Mouse (Mus musculus) embryonic facial prominence, embryonic 14.5 days (tissue): ENCODE data around the gene Gcnt3. TPM values are rescaled to one million over a fixed set of nuclear protein-coding genes. Genes with fewer than 3 reads are reported as not detected.

Source experiments
- ATAC-seq: fragments of 200-750 bp; cut with Nextera tagmentation; 2 replicates; pipeline ENCODE4 v1.8.0; 2017; ENCODE audit warnings: low read depth, moderate number of reproducible peaks, moderate TSS enrichment
- DNase-seq: peaks from one replicate; pipeline ENCODE4 v3.0.0-alpha.2; 2015; ENCODE audit warnings: low spot score
- H3K27ac ChIP-seq: fragments of 300-500 bp; sonication (generic); replicated peaks from 2 replicates; pipeline ENCODE4 v1.5.1; 2014; ENCODE audit warnings: low read depth, mild to moderate bottlenecking, low read length, moderate library complexity
- H3K27me3 ChIP-seq: fragments of 300-500 bp; sonication (generic); replicated peaks from 2 replicates; pipeline ENCODE4 v1.6.1; 2014; ENCODE audit warnings: low read length; ENCODE audit not compliant: control insufficient read depth, insufficient read depth
- H3K36me3 ChIP-seq: fragments of 300-500 bp; sonication (generic); 2 replicates; pipeline ENCODE4 v1.6.1; 2014; ENCODE audit warnings: low read length, mixed read lengths; ENCODE audit not compliant: control insufficient read depth, insufficient read depth
- H3K4me1 ChIP-seq: fragments of 300-500 bp; sonication (generic); 2 replicates; pipeline ENCODE4 v1.6.1; 2014; ENCODE audit warnings: antibody characterized with exemption, low read length; ENCODE audit not compliant: control insufficient read depth, insufficient read depth
- H3K4me2 ChIP-seq: fragments of 300-500 bp; sonication (generic); 2 replicates; pipeline ENCODE4 v1.6.1; 2014; ENCODE audit warnings: low read depth, mild to moderate bottlenecking, low read length, moderate library complexity, mixed read lengths
- H3K4me3 ChIP-seq: fragments of 300-500 bp; sonication (generic); 2 replicates; pipeline ENCODE4 v1.5.1; 2014; ENCODE audit warnings: low read depth, mild to moderate bottlenecking, low read length
- H3K9ac ChIP-seq: fragments of 300-500 bp; sonication (generic); 2 replicates; pipeline ENCODE4 v1.6.1; 2014; ENCODE audit warnings: low read depth, mild to moderate bottlenecking, low read length, moderate library complexity, mixed read lengths
- H3K9me3 ChIP-seq: fragments of 300-500 bp; sonication (generic); 2 replicates; pipeline ENCODE4 v1.6.1; 2016; ENCODE audit warnings: low read length; ENCODE audit not compliant: control insufficient read depth
- WGBS: fragments of 180-500 bp; shearing (Covaris S2); extraction: QIAGEN DNeasy Blood & Tissue Kit; methylation state at CpG from one replicate; pipeline ENCODE4 v1.1.7; 2014; 5-methylcytosine and 5-hydroxymethylcytosine counted together
- polyA plus RNA-seq: library from polyadenylated mRNA; unstranded; fragments of >200 nt; fragmentation: Nextera tagmentation; extraction: Ambion mirVana; gene quantifications from 2 replicates; pipeline ENCODE4 v1.2.1, GENCODE M21; 2014

The Gcnt3 gene
- polyA plus RNA-seq, 1 experiment from 2014 or later = 0.06 TPM

DNA sequence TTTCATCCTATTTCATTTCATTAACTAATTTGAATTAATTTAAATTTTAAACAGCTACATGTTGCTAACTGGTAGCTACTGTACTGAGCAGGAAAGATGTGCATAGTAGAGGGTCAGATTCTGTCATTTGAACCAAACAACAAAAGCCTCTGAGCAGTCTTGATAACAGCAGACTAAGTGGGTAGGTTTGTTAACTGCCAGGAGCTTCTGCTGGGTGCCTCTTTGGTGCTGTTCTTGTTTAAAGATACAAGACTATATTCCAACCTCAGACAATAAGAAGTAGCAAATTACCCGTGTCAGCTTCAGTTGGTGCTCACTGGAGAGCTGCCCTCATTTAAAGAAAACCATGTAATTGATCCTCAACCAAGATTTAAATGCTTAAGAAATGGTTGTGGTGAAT lies 16.3 kb downstream of the Gcnt3 start:
- ATAC-seq (no peak), DNase-seq (no peak)
- Histone ChIP-seq H3K4me3 (no peak overlapping the region), H3K27ac (no peak overlapping the region), H3K27me3 (no peaks in the 10 kb centered on the region), H3K36me3 (peaks cover 30% of the 10 kb centered on the region), H3K4me2 (no peak overlapping the region), H3K9me3 (no peaks in the 10 kb centered on the region), H3K9ac (no peak overlapping the region), H3K4me1 (no peaks in the 10 kb centered on the region)
- 74% methylated on average over 1 of the region's 1 CpGs for WGBS

DNA sequence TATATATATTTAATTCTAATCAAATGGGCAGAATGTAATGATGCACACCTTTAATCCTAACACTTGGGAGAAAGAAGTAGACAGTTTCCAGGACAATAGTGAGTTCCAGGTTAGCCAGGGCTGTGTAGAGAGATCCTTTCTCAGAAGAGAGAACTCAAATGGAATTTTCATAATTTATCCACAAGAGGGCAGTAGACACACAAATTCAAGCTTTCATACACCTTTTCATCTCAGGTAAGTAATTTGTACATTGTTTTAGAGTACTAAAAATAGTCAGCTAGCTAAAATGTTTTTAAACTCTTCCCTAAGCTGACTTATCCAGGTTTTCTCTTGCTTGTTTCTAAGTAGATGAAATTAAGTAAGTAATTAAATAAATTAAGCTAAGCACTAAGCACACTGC lies 19.0 kb downstream of the Gcnt3 start:
- ATAC-seq (no peak), DNase-seq (peak; percentile 33)
- H3K27me3 ChIP-seq = no peaks in the 10 kb centered on the region
- peaks cover under 1% of the 10 kb centered on the region; the same call in 1 of the 2 replicates for H3K4me1 ChIP-seq
- no peak overlapping the region for H3K9ac ChIP-seq
- peaks cover 30% of the 10 kb centered on the region for H3K36me3 ChIP-seq
- no peak overlapping the region for H3K4me3 ChIP-seq
- no peak overlapping the region for H3K4me2 ChIP-seq
- no peaks in the 10 kb centered on the region for H3K9me3 ChIP-seq
- no peak overlapping the region for H3K27ac ChIP-seq

DNA sequence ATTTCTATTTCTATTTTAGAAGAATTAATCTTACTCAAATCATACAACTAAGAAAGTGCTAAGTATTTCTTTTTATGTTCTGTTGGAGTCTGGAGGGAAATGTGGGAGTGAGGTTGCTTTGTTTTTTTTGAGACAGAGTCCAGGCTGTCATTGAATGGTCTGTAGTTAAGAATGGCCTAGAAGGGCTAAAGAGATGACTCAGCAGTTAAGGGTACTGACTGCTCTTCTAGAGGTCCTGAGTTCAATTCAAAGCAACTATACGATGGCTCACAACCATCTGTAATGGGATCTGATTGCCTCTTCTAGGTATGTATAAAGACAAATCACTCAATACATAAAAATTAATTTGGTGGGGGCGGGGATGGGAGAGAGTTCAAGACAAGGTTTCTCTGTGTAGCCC lies 22.3 kb downstream of the Gcnt3 start:
- ATAC-seq (no peak), DNase-seq (no peak)
- WGBS = 79% methylated on average over 2 of the region's 2 CpGs

DNA sequence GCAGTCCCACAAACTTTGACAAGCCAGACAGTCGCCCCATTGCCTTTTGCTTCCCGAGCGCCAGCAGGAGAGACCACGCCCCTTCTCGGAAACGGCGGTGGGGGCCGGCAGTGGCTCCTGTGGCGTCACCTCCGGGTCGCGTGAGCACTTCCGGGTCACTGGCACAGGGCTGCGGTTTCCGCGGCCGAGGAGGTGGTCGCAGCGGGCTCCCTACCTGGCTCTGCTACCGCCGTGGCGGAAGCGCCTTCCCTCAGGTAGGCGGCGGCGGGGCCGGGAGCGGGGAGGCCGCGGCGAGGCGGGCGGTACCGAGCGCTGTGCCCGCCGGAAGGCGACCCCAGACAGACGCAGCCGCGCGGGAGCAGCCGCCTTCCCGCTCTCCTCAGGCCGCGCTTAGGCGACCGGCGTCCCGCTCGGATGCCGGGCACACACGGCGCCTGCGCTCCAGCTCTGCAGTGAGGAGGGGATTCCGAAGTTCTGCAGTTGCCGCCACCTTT lies 25.4 kb downstream of the Gcnt3 start, which contains the start of gene Gtf2a2:
TSS of gene Gtf2a2 (plus strand) at position 143 of the 494 bp plus-strand sequence.
- Histone ChIP-seq H3K27ac (peak within 1 kb of the TSS; percentile 94), H3K9me3 (no peaks in the 10 kb centered on the region), H3K4me3 (peak within 1 kb of the TSS; percentile 92), H3K4me1 (peaks cover 11% of the 10 kb centered on the region), H3K9ac (peak within 1 kb of the TSS; percentile 96), H3K4me2 (peak within 1 kb of the TSS; percentile 78), H3K27me3 (no peaks in the 10 kb centered on the region), H3K36me3 (peaks cover 24% of the 10 kb centered on the region)
- ATAC-seq (peak; percentile 97), DNase-seq (peak; percentile 96)
- 0% methylated on average over 47 of the region's 57 CpGs for WGBS

More for the DNA sequence above, 22.3 kb downstream of the Gcnt3 start:
- Histone ChIP-seq H3K4me1 (peaks cover 11% of the 10 kb centered on the region), H3K27ac (no peak overlapping the region), H3K27me3 (no peaks in the 10 kb centered on the region), H3K9ac (no peak overlapping the region), H3K9me3 (no peaks in the 10 kb centered on the region), H3K4me2 (no peak overlapping the region), H3K4me3 (no peak overlapping the region), H3K36me3 (peaks cover 8% of the 10 kb centered on the region)

DNA sequence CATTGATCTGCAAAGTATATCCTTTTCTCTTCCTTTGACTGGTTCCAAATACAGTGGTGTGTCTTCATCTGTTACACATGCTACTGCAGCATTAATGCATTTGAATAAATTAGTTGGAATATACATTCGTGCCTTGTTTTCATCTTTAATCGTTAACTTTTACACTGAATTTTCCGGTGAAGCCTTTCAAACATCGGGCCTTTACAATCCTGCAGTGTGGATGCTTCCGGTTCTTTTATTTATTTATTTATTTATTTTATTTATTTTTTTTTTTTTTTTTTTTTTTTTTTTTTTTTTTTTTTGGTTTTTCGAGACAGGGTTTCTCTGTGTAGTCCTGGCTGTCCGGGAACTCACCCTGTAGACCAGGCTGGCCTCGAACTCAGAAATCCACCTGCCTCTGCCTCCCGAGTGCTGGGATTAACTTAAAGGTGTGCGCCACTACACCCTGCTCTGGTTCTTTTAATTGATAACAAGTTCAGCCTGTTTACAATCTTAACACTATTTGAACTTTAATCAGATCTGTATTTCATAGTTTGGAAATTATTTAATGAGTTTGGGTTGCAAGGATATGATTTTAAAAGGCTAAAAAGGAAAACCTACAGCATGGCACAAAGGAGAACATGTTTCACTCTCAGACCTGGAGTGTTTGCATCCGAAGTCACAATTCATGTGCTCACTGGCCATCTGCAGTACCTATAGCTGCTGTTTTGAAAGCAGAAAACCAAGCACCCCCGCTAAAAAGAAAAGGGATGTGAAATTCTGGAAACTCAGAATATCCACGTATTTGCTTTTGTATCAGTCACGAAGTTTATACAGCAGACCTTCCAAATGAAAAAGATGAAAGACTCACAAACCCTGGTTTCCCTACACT lies 26.1 kb downstream of the Gcnt3 start:
- peaks cover 29% of the 10 kb centered on the region for H3K36me3 ChIP-seq
- ATAC-seq = peak; percentile 21; the same call in 1 of the 2 replicates
- H3K4me2 ChIP-seq = peak overlapping the region; percentile 78
- peak overlapping the region; percentile 96 for H3K9ac ChIP-seq
- H3K27me3 ChIP-seq = no peaks in the 10 kb centered on the region
- 58% methylated on average over 14 of the region's 14 CpGs for WGBS
- H3K4me3 ChIP-seq = peak overlapping the region; percentile 92
- DNase-seq = no peak
- H3K4me1 ChIP-seq = peaks cover 11% of the 10 kb centered on the region
- H3K27ac ChIP-seq = peak overlapping the region; percentile 94
- H3K9me3 ChIP-seq = no peaks in the 10 kb centered on the region

DNA sequence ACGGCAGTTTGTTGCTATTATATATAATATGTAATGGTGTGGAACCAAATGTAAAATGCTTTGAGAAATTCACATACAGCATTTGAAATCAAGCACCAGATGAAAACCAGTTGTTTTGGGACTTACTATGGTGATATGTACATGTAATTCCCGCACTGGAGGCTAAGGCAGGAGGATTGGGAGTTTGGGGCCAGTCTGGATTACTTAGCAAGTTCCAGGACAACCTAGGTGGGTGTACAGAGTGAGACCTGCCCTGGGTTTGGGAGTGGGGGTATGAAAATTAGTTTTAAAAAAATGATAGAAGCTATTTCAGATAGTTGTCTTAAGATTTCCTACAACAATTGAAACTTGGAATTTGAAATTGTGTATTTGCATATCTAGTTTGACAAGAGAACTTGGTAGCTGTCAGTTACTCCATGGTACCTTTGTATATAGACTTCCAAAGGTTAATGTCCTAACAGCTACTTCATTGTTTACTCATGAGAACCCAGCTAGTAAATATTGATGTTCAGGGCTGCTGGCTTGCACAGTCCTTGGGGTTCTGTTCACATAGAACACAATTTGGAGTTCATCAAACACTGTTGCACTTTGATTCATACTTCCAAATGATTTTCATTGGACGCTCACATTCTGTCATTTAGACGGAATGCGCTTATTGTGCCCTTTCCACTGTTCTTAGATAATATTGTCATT lies 27.0 kb downstream of the Gcnt3 start:
- DNase-seq = no peak
- no peak overlapping the region for H3K4me2 ChIP-seq
- no peaks in the 10 kb centered on the region for H3K27me3 ChIP-seq
- no peak overlapping the region for H3K27ac ChIP-seq
- H3K4me1 ChIP-seq = peaks cover 11% of the 10 kb centered on the region
- no peak for ATAC-seq
- no peaks in the 10 kb centered on the region for H3K9me3 ChIP-seq
- H3K36me3 ChIP-seq = peaks cover 35% of the 10 kb centered on the region
- H3K9ac ChIP-seq = no peak overlapping the region
- 90% methylated on average over 5 of the region's 5 CpGs for WGBS
- no peak overlapping the region for H3K4me3 ChIP-seq

DNA sequence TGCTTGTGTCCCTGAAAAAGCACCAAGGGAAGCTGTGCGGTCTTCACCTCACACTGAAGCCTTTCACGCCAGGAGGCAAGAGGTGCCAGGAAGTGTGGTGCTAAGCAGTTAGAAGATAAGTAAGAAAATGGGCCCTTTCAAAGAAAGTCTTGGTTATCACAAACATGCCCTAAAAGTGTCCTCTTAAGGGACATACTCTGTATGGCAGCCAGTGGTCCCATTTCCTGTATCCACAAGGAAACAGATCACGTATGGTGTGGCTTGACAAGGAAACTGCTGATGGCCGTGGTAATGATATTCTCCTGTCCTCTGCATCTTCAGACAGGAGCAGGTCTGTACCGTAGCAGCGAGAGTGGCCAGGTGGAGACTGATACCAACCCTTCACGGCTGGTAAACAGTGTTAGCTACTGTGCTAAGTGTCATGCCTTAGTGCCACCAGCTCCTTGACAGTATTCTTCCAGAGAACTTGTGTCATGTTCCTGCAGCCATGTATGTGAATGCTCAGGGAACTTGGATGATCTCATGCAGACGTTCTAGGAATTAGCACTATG lies 28.1 kb downstream of the Gcnt3 start:
- no peak overlapping the region for H3K27ac ChIP-seq
- peaks cover 46% of the 10 kb centered on the region for H3K36me3 ChIP-seq
- ATAC-seq (no peak), DNase-seq (no peak)
- H3K4me2 ChIP-seq = no peak overlapping the region
- H3K27me3 ChIP-seq = no peaks in the 10 kb centered on the region
- H3K9me3 ChIP-seq = no peaks in the 10 kb centered on the region
- no peak overlapping the region for H3K4me3 ChIP-seq
- 87% methylated on average over 8 of the region's 8 CpGs for WGBS
- peaks cover 11% of the 10 kb centered on the region for H3K4me1 ChIP-seq
- no peak overlapping the region for H3K9ac ChIP-seq

DNA sequence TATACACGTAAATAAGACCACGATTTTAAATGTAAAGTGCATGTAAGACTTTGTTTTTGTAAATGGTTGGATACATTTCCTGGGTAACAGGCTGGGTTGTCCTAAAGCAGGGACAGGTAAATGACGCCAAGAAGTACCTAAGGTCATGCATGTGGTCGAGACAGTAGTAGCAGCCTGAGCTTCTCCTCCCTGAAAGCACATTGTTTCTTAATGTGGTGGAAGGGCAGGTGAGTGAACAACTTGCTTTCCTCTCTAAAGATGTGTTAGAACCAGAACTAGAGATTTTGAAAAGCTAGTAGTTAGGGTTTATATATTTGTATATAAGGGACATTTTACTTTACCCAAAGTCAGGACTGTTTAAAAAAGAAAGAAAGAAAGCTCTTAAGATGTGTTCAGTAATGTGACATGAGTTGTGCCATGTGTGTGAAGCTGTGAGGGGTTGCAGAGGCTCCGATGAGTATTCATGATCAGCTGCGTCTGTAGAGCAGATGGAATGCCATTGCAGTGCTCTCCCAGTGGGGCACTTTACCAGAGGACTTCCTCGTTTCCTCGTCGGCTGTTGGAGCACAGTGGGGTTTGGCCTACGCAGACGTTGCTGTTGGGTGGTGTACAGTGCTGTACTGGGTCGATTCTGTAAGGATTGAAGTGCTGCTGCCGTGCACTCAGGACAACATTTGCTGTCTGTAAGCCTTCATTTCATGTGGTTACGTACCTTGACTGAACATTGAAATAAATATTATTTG lies 30.2 kb downstream of the Gcnt3 start:
- Histone ChIP-seq H3K4me1 (0 out of 2 replicates have a peak, but pooled peaks cover 3% of the 10 kb centered on the region), H3K27me3 (no peaks in the 10 kb centered on the region), H3K9ac (no peak overlapping the region), H3K36me3 (peaks cover 66% of the 10 kb centered on the region), H3K4me2 (no peak overlapping the region), H3K4me3 (no peak overlapping the region), H3K27ac (no peak overlapping the region), H3K9me3 (no peaks in the 10 kb centered on the region)
- WGBS = 86% methylated on average over 14 of the region's 14 CpGs
- DNase-seq = no peak
- ATAC-seq = no peak
